In the genomic region with DNA sequence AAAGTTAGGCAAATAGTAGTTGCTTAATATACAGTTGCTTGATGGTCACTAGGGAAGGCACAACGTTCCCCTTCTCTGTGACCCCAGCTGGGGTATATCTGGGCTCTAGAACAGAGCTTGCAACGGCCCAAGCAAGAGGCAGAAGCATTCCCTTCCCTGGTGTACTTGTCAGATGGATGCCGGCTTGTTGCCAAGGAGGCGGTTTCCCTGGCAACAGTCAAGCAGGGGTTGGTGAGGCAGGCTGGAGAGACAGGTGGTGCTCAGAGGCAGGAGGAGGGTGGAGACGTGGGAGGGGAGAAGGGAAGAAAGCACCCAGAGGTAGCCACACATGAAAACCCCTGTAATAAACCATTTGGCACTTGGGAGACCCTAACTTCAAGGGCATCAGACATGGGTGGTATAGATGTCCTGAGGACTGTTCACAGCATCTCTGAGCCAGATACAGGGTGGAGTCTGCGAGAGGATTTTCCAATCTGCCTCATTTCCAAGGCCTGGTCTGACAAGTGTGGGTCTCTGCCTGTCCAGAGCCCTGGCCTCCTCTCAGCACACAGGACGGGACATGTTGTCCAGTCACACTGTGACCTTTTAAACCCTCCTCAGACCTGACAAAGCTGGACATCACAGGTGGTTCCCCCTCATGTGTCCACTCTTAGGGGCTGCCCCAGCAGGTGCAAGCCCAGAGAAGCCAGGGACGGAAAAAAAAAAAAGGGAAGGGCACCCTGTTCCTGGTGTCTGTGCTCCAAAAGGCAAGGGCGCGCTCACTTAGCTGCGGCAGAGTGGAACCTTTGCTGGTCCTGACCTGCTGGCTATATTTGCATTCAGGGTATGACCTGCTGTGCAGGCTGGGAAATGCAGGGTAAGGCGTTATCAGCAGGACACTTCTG, we compare ENCODE assay signal across 9 mouse cellular contexts. TPM values are rescaled to one million over a fixed set of nuclear protein-coding genes. Genes with fewer than 3 reads are reported as not detected.
DNase-seq lines count a peak whose midpoint lies in the region; ATAC-seq and TF ChIP-seq lines count a peak whose summit lies in the region.
"Had no signal": no experiment of that assay in that cellular context is flagged by ENCODE, and none has a peak within 500 bp of the region (broad histone marks: within the 10 kb centered on the region; RNA-seq: fewer than 3 reads in every experiment).

No protein-coding gene starts in this region.

- H3K27me3 ChIP-seq in forebrain, embryonic 10.5 days (ENCODE audit: poor library complexity, severe bottlenecking) = peaks cover 94% of the 10 kb centered on the region
- no peaks in the 10 kb centered on the region for H3K27me3 ChIP-seq in midbrain, postnatal 0 days (ENCODE audit: insufficient read depth, low read length)
- peaks cover 58% of the 10 kb centered on the region for H3K27me3 ChIP-seq in heart, embryonic 10.5 days (ENCODE audit: insufficient read depth, poor library complexity, severe bottlenecking)

- WGBS in forebrain, embryonic 10.5 days = 39% methylated on average over 12 of the region's 12 CpGs
- WGBS in midbrain, postnatal 0 days = 28% methylated on average over 12 of the region's 12 CpGs
- WGBS in heart, embryonic 10.5 days = 53% methylated on average over 12 of the region's 12 CpGs

- DNase-seq in brain, embryonic 14.5 days (ENCODE audit: low read depth) = peak; percentile 98
- DNase-seq in forebrain, embryonic 10.5 days (ENCODE audit: extremely low spot score, low spot score) = peak; percentile 61
- peak; percentile 87 for DNase-seq in layer of hippocampus, adult 9-10 months (ENCODE audit: low spot score)
- DNase-seq in midbrain, postnatal 0 days (ENCODE audit: low spot score) = peak; percentile 91
- no peak for DNase-seq in heart, embryonic 10.5 days (ENCODE audit: low spot score)
- no peak for DNase-seq in heart, adult 8-10 months (ENCODE audit: low spot score)
- DNase-seq in urinary bladder, adult 18-20 months (ENCODE audit: low spot score in 2 of 2) = no peak
- DNase-seq in thymus, postnatal 0 days (ENCODE audit: low spot score) = no peak

- no peak overlapping the region for H3K4me2 ChIP-seq in midbrain, postnatal 0 days (ENCODE audit: low read depth, low read length, poor library complexity, severe bottlenecking)

- H3K4me1 ChIP-seq in forebrain, embryonic 10.5 days = peaks cover 43% of the 10 kb centered on the region
- peaks cover 21% of the 10 kb centered on the region for H3K4me1 ChIP-seq in midbrain, postnatal 0 days (ENCODE audit: insufficient read depth, low read length)
- peaks cover 10% of the 10 kb centered on the region for H3K4me1 ChIP-seq in heart, embryonic 10.5 days

- peak; percentile 83 for ATAC-seq in midbrain, postnatal 0 days (ENCODE audit: low FRiP score)
- ATAC-seq: Patski had no signal

- no peak overlapping the region for H3K4me3 ChIP-seq in forebrain, embryonic 10.5 days
- no peak overlapping the region for H3K4me3 ChIP-seq in midbrain, postnatal 0 days (ENCODE audit: low read depth, low read length)
- H3K4me3 ChIP-seq in heart, embryonic 10.5 days = no peak overlapping the region

- TF ChIP-seq POLR2A in brain, embryonic 14.5 days (IDR thresholded peaks at IDR 0.05; ENCODE audit: borderline replicate concordance, extremely low read depth, insufficient read depth, insufficient read length, poor library complexity, severe bottlenecking) = no peak

- no peaks in the 10 kb centered on the region for H3K36me3 ChIP-seq in forebrain, embryonic 10.5 days (replicated peaks)
- no peaks in the 10 kb centered on the region for H3K36me3 ChIP-seq in midbrain, postnatal 0 days (ENCODE audit: insufficient read depth, low read length)
- no peaks in the 10 kb centered on the region for H3K36me3 ChIP-seq in heart, embryonic 10.5 days

- H3K9me3 ChIP-seq in forebrain, embryonic 10.5 days = no peaks in the 10 kb centered on the region
- no peaks in the 10 kb centered on the region for H3K9me3 ChIP-seq in midbrain, postnatal 0 days (ENCODE audit: low read length)
- H3K9me3 ChIP-seq in heart, embryonic 10.5 days = no peaks in the 10 kb centered on the region

- TF ChIP-seq CTCF in brain, embryonic 14.5 days (IDR thresholded peaks at IDR 0.05; ENCODE audit: borderline replicate concordance, extremely low read depth, insufficient read depth, insufficient read length) = no peak
- no peak for TF ChIP-seq CTCF in midbrain, postnatal 0 days (IDR thresholded peaks at IDR 0.05)

- peak overlapping the region; percentile 51; the same call in 1 of the 2 replicates for H3K27ac ChIP-seq in forebrain, embryonic 10.5 days
- H3K27ac ChIP-seq in midbrain, postnatal 0 days (ENCODE audit: low read depth, low read length) = peak overlapping the region; percentile 57
- no peak overlapping the region for H3K27ac ChIP-seq in heart, embryonic 10.5 days

- peak overlapping the region; percentile 0; the same call in 1 of the 2 replicates for H3K9ac ChIP-seq in midbrain, postnatal 0 days (replicated peaks; ENCODE audit: low read length, poor library complexity, severe bottlenecking)

RNA-seq across cellular contexts. Expression of gene Tcf20, which starts 15.2 kb away (rescaled TPM):
- 34.0 and 46.8 TPM in 2 replicates for polyA plus RNA-seq in brain, embryonic 14.5 days (2012; rRNA removed)
- polyA plus RNA-seq in forebrain, embryonic 10.5 days (2016; fragmentation: Nextera tagmentation; extraction: Ambion mirVana) = 6.5 and 7.1 TPM in 2 replicates
- total RNA-seq in midbrain, postnatal 0 days (2014; rRNA removed) = 125 and 131 TPM in 2 replicates
- 10.6 and 11.8 TPM in 2 replicates for polyA plus RNA-seq in midbrain, postnatal 0 days (2015; fragmentation: Nextera tagmentation; extraction: Ambion mirVana)
- 4.0 and 6.0 TPM in 2 replicates for polyA plus RNA-seq in heart, embryonic 10.5 days (2016; fragmentation: Nextera tagmentation; extraction: Ambion mirVana)
- 10 to 100 TPM; 56.2 to 63.4 (median 59.7) TPM for total RNA-seq in heart, adult 8-10 months (2022)
- 9.9 and 13.1 TPM in 2 replicates for polyA plus RNA-seq in thymus, postnatal 0 days (2015; fragmentation: Nextera tagmentation; extraction: Ambion mirVana)

RNA-seq across cellular contexts. Expression of gene Nfam1, which starts 30.2 kb away (rescaled TPM):
- 1.7 and 2.1 TPM in 2 replicates for polyA plus RNA-seq in brain, embryonic 14.5 days (2012; rRNA removed)
- polyA plus RNA-seq in forebrain, embryonic 10.5 days (2016; fragmentation: Nextera tagmentation; extraction: Ambion mirVana) = 1.6 and 2.3 TPM in 2 replicates
- 3.3 and 4.1 TPM in 2 replicates for total RNA-seq in midbrain, postnatal 0 days (2014; rRNA removed)
- 1.9 and 2.6 TPM in 2 replicates for polyA plus RNA-seq in midbrain, postnatal 0 days (2015; fragmentation: Nextera tagmentation; extraction: Ambion mirVana)
- polyA plus RNA-seq in heart, embryonic 10.5 days (2016; fragmentation: Nextera tagmentation; extraction: Ambion mirVana) = 2.0 and 3.4 TPM in 2 replicates
- 1 to 10 TPM; 1.1 to 4.8 (median 1.5) TPM for total RNA-seq in heart, adult 8-10 months (2022)
- polyA plus RNA-seq in thymus, postnatal 0 days (2015; fragmentation: Nextera tagmentation; extraction: Ambion mirVana) = 3.2 and 3.6 TPM in 2 replicates
- polyA plus RNA-seq: Patski had no signal

Comparison
In these comparisons a context has a peak if more than half of its experiments do, and no peak if none do; other contexts are left out.
1. DNase-seq: peak in brain, embryonic 14.5 days (single experiment), forebrain, embryonic 10.5 days (single experiment), layer of hippocampus, adult 9-10 months (single experiment) and midbrain, postnatal 0 days (single experiment); none in heart, embryonic 10.5 days (single experiment), heart, adult 8-10 months (single experiment), urinary bladder, adult 18-20 months (0 of 2) and thymus, postnatal 0 days (single experiment).